Mouse (Mus musculus) kidney, adult 2 months (tissue): Measurements from ENCODE around the gene Ttc30a2.
"Not testable (repeated sequence)": the region's sequence is repeated elsewhere in the genome, so short reads cannot be mapped to it uniquely, and the experiment has no call there.

Source experiments
- CTCF ChIP-seq: fragments of 200-500 bp; conservative IDR thresholded peaks from 2 replicates; pipeline ENCODE4 v1.5.1; 2011; ENCODE audit warnings: low read depth, mild to moderate bottlenecking, control low read depth, low read length, moderate library complexity, mixed read lengths; ENCODE audit not compliant: insufficient read depth, insufficient read length
- POLR2A ChIP-seq: fragments of 200-500 bp; IDR thresholded peaks from one replicate; pipeline ENCODE4 v1.6.1; 2011; ENCODE audit warnings: low read depth, low read length, control low read depth

DNA sequence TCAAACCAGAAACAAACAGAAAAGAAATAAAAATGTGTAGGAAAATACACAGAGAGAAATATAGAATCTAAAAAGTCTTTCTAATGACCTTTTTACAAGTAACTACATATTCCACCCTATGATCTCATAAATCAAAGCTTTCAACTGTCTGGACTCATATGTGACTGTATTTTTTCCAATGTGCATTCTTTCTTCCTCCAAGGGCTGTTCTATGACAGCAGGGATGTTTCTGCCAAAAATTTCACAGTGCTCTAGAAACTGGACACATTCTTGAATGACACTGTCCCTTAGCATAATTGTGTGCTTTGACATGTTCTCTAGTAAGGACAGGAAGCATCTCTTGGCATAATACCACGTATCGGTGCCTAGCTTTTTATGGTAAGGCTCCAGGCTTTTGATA is 1.9 kb downstream of the Ttc30a2 start:
- not testable (repeated sequence) for TF ChIP-seq CTCF, POLR2A
